Mouse (Mus musculus) embryonic facial prominence, embryonic 14.5 days (tissue): ENCODE measurements around the gene Srsf9. TPM values are rescaled to one million over a fixed set of nuclear protein-coding genes. Genes with fewer than 3 reads are reported as not detected.

Source experiments
- ATAC-seq: fragments of 200-750 bp; cut with Nextera tagmentation; 2 replicates; pipeline ENCODE4 v1.8.0; 2017; ENCODE audit warnings: low read depth, moderate number of reproducible peaks, moderate TSS enrichment
- DNase-seq: peaks from one replicate; pipeline ENCODE4 v3.0.0-alpha.2; 2015; ENCODE audit warnings: low spot score
- H3K27ac ChIP-seq: fragments of 300-500 bp; sonication (generic); replicated peaks from 2 replicates; pipeline ENCODE4 v1.5.1; 2014; ENCODE audit warnings: low read depth, mild to moderate bottlenecking, low read length, moderate library complexity
- H3K27me3 ChIP-seq: fragments of 300-500 bp; sonication (generic); replicated peaks from 2 replicates; pipeline ENCODE4 v1.6.1; 2014; ENCODE audit warnings: low read length; ENCODE audit not compliant: control insufficient read depth, insufficient read depth
- H3K36me3 ChIP-seq: fragments of 300-500 bp; sonication (generic); 2 replicates; pipeline ENCODE4 v1.6.1; 2014; ENCODE audit warnings: low read length, mixed read lengths; ENCODE audit not compliant: control insufficient read depth, insufficient read depth
- H3K4me1 ChIP-seq: fragments of 300-500 bp; sonication (generic); 2 replicates; pipeline ENCODE4 v1.6.1; 2014; ENCODE audit warnings: antibody characterized with exemption, low read length; ENCODE audit not compliant: control insufficient read depth, insufficient read depth
- H3K4me2 ChIP-seq: fragments of 300-500 bp; sonication (generic); 2 replicates; pipeline ENCODE4 v1.6.1; 2014; ENCODE audit warnings: low read depth, mild to moderate bottlenecking, low read length, moderate library complexity, mixed read lengths
- H3K4me3 ChIP-seq: fragments of 300-500 bp; sonication (generic); 2 replicates; pipeline ENCODE4 v1.5.1; 2014; ENCODE audit warnings: low read depth, mild to moderate bottlenecking, low read length
- H3K9ac ChIP-seq: fragments of 300-500 bp; sonication (generic); 2 replicates; pipeline ENCODE4 v1.6.1; 2014; ENCODE audit warnings: low read depth, mild to moderate bottlenecking, low read length, moderate library complexity, mixed read lengths
- H3K9me3 ChIP-seq: fragments of 300-500 bp; sonication (generic); 2 replicates; pipeline ENCODE4 v1.6.1; 2016; ENCODE audit warnings: low read length; ENCODE audit not compliant: control insufficient read depth
- WGBS: fragments of 180-500 bp; shearing (Covaris S2); extraction: QIAGEN DNeasy Blood & Tissue Kit; methylation state at CpG from one replicate; pipeline ENCODE4 v1.1.7; 2014; 5-methylcytosine and 5-hydroxymethylcytosine counted together
- polyA plus RNA-seq: library from polyadenylated mRNA; unstranded; fragments of >200 nt; fragmentation: Nextera tagmentation; extraction: Ambion mirVana; gene quantifications from 2 replicates; pipeline ENCODE4 v1.2.1, GENCODE M21; 2014

Srsf9 gene
- polyA plus RNA-seq, 1 experiment from 2014 or later, result 203 TPM

DNA sequence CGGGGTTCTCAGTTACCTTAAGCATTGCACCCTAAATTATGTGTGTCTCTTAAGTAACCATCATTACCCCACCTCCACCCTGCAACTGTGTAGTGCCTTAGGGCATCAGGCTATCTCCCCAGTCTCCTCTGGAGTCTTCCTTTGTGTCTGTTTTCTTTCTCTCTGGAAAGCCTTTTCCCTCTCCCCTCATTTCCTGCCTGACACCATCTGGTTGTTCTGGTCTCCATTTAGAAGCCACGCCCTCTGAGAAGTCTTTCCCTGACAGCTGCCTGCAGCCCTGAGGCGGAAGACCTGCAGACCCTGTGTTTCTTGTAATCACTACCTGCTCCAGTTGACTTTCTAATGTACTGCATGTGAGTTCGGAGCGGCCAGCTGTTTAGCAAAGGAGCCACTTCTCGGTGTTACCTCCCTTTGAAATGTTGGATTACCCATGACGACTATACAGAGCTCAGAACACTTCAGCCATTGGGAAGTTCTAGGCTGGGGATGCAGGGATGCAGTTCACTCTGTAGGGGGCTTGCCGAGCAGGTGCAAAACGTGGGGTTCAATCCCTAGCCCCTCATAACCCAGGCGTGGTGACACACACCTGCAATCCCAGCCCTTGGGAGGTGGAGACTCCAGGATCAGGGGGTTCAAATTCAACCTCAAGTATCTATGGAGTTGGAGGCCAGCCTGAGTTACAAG is 9.2 kb upstream of the Srsf9 start:
- peak overlapping the region; percentile 83 for H3K27ac ChIP-seq
- peak overlapping the region; percentile 16 for H3K4me2 ChIP-seq
- WGBS, result under 1% methylated on average over 10 of the region's 10 CpGs
- H3K4me3 ChIP-seq, result no peak overlapping the region
- peak; percentile 64 for ATAC-seq
- H3K36me3 ChIP-seq, result no peaks in the 10 kb centered on the region
- H3K9me3 ChIP-seq, result no peaks in the 10 kb centered on the region
- peaks cover 28% of the 10 kb centered on the region for H3K4me1 ChIP-seq
- no peaks in the 10 kb centered on the region for H3K27me3 ChIP-seq
- H3K9ac ChIP-seq, result no peak overlapping the region
- peak; percentile 86 for DNase-seq

DNA sequence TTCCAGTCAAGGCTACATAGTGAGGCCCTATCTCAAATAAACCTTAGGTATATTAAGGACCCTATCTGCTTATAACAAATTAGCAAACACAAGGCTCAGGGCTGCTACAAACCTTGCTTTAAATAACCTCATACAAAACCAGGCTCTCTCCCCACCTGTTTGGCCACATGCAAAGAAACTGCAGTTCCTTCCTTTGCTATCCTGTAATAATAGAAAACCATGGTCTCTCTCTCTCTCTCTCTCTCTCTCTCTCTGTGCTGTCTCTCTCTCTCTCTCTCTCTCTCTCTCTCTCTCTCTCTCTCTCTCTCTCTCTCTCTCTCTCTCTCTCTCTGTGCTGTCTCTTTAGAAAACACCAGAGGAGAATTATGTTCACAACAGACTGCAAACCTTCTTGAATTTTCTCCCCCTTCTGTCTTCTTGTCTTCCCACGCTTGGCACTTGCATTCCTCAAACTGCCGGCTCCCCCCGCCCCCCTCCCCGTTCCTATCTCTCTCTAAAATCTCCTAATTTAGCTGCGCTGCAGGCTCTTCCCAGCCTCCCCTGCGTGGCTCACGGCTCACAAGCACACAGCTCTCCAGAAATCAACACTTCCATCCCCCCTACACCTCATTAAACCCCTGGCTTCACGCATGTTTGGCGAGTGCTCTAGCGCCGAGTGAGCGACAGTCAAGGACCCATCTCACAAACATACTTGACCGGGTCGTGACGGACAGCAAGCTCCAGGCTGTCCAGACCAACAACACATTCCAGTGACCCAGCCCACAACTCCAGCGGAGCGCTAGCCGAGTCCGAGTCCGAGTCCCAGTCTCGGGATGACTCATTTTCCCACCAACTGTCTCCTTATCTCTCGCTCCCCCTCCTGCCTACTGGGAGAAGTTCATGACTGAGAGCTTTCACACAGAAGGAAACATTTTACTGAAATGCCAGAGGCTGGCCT is 7.7 kb upstream of the Srsf9 start:
- Histone ChIP-seq H3K4me2 (peak overlapping the region; percentile 91), H3K4me3 (peak overlapping the region; percentile 42), H3K9ac (peak overlapping the region; percentile 60), H3K36me3 (no peaks in the 10 kb centered on the region), H3K9me3 (no peaks in the 10 kb centered on the region), H3K4me1 (peaks cover 28% of the 10 kb centered on the region), H3K27ac (peak overlapping the region; percentile 88), H3K27me3 (no peaks in the 10 kb centered on the region)
- WGBS, result under 1% methylated on average over 22 of the region's 22 CpGs
- peak; percentile 85 for ATAC-seq
- peak; percentile 93 for DNase-seq

DNA sequence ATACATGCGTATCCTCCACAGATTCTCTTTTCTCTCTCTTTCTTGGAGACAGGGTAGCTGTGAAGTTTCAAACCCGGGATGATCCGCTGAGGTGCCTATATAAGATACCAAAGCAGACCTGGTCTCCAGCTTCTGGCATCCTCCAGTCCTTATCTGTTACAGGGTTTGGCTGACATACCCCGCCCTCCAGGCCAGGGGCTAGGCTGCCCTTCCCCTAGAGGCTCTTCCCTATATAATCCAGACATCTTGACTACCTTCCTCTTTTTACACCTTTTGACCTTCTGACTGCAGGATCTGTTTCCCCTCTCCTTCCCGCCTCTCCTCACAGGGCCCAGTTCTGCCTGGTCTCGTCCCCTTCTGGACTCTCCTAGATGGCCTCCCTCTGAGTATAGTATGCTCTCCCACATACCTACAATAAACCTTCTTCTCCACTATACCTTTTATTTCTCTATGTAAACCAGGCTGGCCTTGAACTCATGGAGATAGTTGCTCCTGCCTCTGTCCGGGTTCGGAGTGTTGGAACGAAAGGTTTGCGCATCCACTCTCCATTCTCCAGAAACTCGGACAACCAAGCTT is 633 bp upstream of the Srsf9 start:
- H3K36me3 ChIP-seq, result peaks cover 23% of the 10 kb centered on the region
- H3K27ac ChIP-seq, result peak overlapping the region; percentile 86
- WGBS, result 22% methylated on average over 11 of the region's 11 CpGs
- ATAC-seq (peak; percentile 28), DNase-seq (no peak)
- H3K9me3 ChIP-seq, result no peaks in the 10 kb centered on the region
- no peaks in the 10 kb centered on the region for H3K27me3 ChIP-seq
- H3K4me1 ChIP-seq, result peaks cover 17% of the 10 kb centered on the region
- H3K4me2 ChIP-seq, result peak overlapping the region; percentile 67
- H3K4me3 ChIP-seq, result peak overlapping the region; percentile 92
- peak overlapping the region; percentile 92 for H3K9ac ChIP-seq

DNA sequence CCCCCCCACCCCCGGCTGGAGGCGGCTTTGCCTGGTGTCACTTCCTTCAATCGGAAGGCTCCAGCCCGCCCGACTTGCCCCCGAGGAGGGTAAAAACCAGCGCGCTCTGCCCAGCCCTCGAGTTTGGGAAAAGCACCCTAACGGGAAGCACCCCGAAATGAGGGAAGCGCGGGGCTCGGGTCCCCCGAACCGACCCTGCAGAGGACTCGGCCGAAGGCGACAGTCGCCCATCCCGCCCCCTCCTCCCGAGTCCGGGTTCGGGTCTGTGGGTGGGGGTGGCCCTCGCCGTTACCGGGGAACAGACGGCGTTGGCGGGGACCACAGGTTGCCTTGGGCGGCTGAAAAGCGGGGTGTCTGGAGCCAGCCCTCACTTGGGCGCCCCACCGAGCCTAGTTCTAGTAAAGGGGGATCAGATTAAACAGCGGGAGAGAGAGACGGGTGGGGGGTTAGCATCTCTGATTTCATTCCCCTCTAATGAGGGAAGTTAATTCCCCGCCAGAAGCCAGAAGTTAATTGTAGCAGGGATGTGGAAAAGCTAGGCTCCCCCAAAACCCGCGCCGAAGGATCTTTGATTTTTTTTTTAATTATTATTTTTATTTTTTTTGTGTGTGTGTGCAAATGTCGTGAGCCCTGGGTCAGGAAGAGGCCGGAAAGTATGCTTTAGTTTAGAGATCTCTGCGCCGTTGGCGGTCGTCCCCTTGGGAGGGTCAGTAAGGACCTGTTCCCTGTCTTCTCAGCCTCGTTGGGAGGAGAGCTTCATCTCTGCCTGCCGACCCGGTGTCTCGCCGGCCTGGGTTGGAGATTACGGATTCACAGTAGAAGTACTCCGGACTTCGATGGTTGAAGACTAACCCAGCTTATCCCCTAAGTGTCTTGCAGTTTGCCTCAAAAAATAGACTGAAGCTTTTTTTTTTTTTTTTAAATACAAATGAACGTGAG is 902 bp downstream of the Srsf9 start:
- DNase-seq, result no peak
- Histone ChIP-seq H3K9ac (peak overlapping the region; percentile 92), H3K27ac (peak overlapping the region; percentile 86), H3K4me1 (peaks cover 17% of the 10 kb centered on the region), H3K4me2 (peak overlapping the region; percentile 67), H3K27me3 (no peaks in the 10 kb centered on the region), H3K36me3 (peaks cover 38% of the 10 kb centered on the region), H3K9me3 (no peaks in the 10 kb centered on the region), H3K4me3 (peak overlapping the region; percentile 92)
- 1% methylated on average over 42 of the region's 55 CpGs for WGBS
- peak; percentile 2; the same call in 1 of the 2 replicates for ATAC-seq

DNA sequence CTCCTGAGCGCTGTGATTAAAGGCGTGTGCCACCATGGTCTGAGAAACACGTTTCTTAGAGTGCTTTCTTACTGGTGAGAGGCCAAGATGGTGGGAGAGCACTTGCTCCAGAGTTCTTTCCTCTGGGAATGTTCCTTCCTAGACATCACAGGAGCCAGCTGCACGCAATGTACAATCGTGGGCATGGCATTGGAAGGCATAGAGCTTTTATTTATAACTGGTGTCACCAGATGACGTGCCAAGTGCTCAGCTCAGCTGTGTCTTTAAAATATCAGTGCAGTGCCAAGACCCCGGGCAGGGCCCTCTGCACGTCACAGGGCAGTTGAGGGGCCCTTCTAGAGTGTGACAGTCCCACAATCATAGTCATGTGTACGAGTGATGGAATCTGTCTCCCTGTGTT is 4.0 kb downstream of the Srsf9 start:
- H3K4me3 ChIP-seq, result no peak overlapping the region
- no peak overlapping the region for H3K27ac ChIP-seq
- WGBS, result 92% methylated on average over 9 of the region's 9 CpGs
- H3K36me3 ChIP-seq, result peaks cover 69% of the 10 kb centered on the region
- H3K27me3 ChIP-seq, result no peaks in the 10 kb centered on the region
- no peak overlapping the region for H3K9ac ChIP-seq
- no peaks in the 10 kb centered on the region for H3K9me3 ChIP-seq
- ATAC-seq (no peak), DNase-seq (no peak)
- peaks cover 15% of the 10 kb centered on the region for H3K4me1 ChIP-seq
- H3K4me2 ChIP-seq, result no peak overlapping the region

DNA sequence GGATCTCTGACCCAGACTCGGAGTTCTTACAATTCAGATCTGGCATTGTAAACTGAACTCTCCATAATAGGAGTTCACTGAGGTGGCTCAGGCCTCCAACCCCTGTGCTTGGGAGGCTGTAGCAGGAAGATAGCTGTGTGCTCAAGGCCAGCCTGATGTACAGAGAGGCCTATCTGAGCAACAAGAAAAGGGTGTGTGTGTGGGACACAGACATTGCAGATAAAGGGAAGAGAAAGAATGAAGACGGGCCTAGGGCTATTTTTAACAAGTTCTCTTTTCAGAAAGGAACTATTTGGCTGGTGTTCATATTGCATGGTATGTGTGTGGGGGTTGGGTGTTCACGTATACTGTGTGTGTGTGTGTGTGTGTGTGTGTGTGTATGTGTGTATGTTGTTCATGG is 6.6 kb downstream of the Srsf9 start:
- Histone ChIP-seq H3K4me1 (peaks cover 8% of the 10 kb centered on the region), H3K27me3 (no peaks in the 10 kb centered on the region), H3K4me3 (no peak overlapping the region), H3K36me3 (peaks cover 79% of the 10 kb centered on the region), H3K9ac (no peak overlapping the region), H3K27ac (no peak overlapping the region), H3K9me3 (no peaks in the 10 kb centered on the region), H3K4me2 (no peak overlapping the region)
- ATAC-seq, result no peak
- no peak for DNase-seq
- 78% methylated on average over 3 of the region's 3 CpGs for WGBS

DNA sequence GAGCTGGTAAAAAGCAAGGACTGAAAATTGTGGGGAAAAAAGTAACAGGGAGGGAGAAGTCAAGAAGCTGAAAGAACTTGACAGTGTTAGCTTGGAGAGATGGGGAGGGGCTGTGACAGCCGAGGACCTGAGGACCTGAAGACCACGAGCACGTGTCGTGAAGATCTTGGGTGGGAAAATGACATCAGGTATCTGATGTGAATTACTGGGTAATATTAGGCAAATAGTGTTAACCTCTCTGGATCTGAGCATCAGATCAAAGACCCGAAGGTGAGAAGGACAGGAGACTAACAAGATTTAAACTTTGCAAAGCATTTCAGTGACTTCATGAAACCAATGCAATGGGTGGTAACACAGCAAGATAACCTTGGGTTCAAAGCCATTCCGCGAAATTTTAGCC is 13.0 kb downstream of the Srsf9 start:
- H3K4me2 ChIP-seq, result peak overlapping the region; percentile 63
- peak overlapping the region; percentile 88 for H3K4me3 ChIP-seq
- H3K4me1 ChIP-seq, result peaks cover 6% of the 10 kb centered on the region
- peak overlapping the region; percentile 92 for H3K9ac ChIP-seq
- H3K9me3 ChIP-seq, result no peaks in the 10 kb centered on the region
- 24% methylated on average over 7 of the region's 7 CpGs for WGBS
- H3K27me3 ChIP-seq, result no peaks in the 10 kb centered on the region
- peaks cover 46% of the 10 kb centered on the region for H3K36me3 ChIP-seq
- H3K27ac ChIP-seq, result no peak overlapping the region
- DNase-seq, result no peak
- no peak for ATAC-seq
